Mouse (Mus musculus) small intestine, adult 2 months (tissue): ENCODE measurements at regions not wholly inside any gene's neighbourhood (a gene's known extent, or its start where the extent isn't known, plus 50 kb on each side); places are given as distances from the start of the nearest gene placed in this dataset.

Experiments
- CTCF ChIP-seq: fragments of 200-500 bp; IDR thresholded peaks from 2 replicates; pipeline ENCODE4 v1.5.1; 2012; ENCODE audit warnings: low read depth, mild to moderate bottlenecking, control low read depth, inconsistent platforms, low read length, moderate library complexity, mixed read lengths; ENCODE audit not compliant: insufficient replicate concordance, insufficient read length; ENCODE audit errors: extremely low read depth
- POLR2A ChIP-seq: fragments of 200-500 bp; IDR thresholded peaks from 2 replicates; pipeline ENCODE4 v1.6.1; 2012; ENCODE audit warnings: low read depth, mild to moderate bottlenecking, control low read depth, inconsistent platforms, low read length, moderate library complexity

DNA sequence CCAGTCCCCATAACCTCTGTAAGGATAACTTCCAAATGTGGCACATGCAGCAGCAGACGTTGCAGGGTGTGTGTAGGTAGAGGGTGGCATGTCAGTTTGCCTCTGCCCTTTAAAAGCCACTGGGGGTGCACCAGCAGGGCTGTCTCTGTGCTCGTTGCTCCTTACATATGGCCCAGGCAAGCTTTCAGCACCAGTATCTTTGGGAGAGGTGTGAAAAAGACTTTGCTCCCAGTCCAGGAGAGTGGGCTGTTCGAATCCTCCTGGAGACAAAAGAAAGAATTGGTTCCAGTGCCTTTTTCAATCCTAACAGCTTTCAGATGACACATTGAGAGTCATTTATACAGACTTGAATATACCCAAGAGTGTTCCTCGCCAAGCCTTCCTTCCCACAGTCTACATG, 390.0 kb downstream of the Prkd1 start:
- TF ChIP-seq CTCF (no peak), POLR2A (no peak)
